Mouse (Mus musculus): ENCODE data around the gene Igflr1. TPM values are rescaled to one million over a fixed set of nuclear protein-coding genes. Genes with fewer than 3 reads are reported as not detected.

Gene Igflr1
- polyA plus RNA-seq, 1 experiment, result 0.66 TPM

DNA sequence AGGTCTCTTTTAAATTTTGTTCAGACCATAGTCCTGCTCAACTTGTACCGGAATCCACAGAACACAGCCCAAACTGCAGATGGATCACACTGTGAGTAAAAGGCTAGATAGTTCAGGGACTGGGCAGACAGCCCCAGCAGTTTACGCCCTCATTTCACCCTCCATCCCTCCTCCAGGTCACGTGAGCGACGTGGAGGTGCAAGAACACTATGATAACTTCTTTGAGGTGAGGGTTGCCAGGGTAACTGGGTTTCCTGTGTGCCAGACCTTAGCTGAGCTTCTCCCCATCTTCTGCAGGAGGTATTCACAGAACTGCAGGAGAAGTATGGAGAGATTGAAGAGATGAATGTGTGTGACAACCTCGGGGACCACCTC, 1.3 kb upstream of the Igflr1 start:
- H3K79me2 ChIP-seq (ENCODE audit: control insufficient read depth, insufficient read depth), result peaks cover 16% of the 10 kb centered on the region
- H3K36me3 ChIP-seq (ENCODE audit: control insufficient read depth, insufficient read depth), result peaks cover 5% of the 10 kb centered on the region
- H3K27me3 ChIP-seq (ENCODE audit: control insufficient read depth, insufficient read depth, insufficient read length), result no peaks in the 10 kb centered on the region
- peak overlapping the region; percentile 81 for H3K4me2 ChIP-seq (ENCODE audit: low read depth)
- peak overlapping the region; percentile 50 for H3ac ChIP-seq (ENCODE audit: control insufficient read depth, insufficient read length)
- TF ChIP-seq E2F4 (IDR thresholded peaks at IDR 0.05; ENCODE audit: insufficient read depth) (no peak), USF1 (IDR thresholded peaks at IDR 0.05; ENCODE audit: low read depth) (no peak), TCF12 (IDR thresholded peaks at IDR 0.05; ENCODE audit: insufficient read depth, poor library complexity, severe bottlenecking) (no peak), TCF3 (IDR thresholded peaks at IDR 0.05; ENCODE audit: insufficient read length, low read depth) (no peak), SRF (IDR thresholded peaks at IDR 0.05; ENCODE audit: control insufficient read depth, insufficient read length, low read depth) (no peak)
- peak overlapping the region; percentile 86 for H3K4me3 ChIP-seq

DNA sequence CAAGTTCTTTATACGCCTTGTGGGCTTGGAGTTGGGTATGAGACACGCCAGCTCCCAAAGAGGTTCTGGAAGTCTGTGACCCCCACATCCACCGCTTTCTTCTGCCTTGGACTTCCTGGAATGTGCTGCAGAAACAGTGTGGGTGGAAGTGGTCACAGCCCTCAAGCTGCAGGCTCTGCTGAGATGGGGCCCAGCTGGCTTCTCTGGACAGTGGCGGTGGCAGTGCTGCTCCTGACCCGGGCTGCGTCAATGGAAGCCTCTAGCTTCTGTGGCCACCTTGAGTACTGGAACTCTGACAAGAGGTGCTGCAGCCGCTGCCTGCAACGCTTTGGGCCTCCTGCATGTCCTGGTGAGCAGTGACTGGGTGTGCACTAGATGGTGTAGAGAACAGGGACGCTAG, 806 bp downstream of the Igflr1 start:
- TF ChIP-seq USF1 (IDR thresholded peaks at IDR 0.05; ENCODE audit: low read depth) (no peak), MYOD1 (IDR thresholded peaks at IDR 0.05; ENCODE audit: control insufficient read depth in 1 of 3, insufficient read length in 2 of 3, low read depth in 2 of 3) (no peak), TCF3 (IDR thresholded peaks at IDR 0.05; ENCODE audit: insufficient read length, low read depth) (no peak), MYOG (IDR thresholded peaks at IDR 0.05; ENCODE audit: control insufficient read depth in 1 of 3, insufficient read depth in 1 of 3, insufficient read length in 2 of 3, low read depth in 2 of 3) (no peak), CEBPB (IDR thresholded peaks at IDR 0.05; ENCODE audit: insufficient read depth, poor library complexity, severe bottlenecking) (no peak), MAX (IDR thresholded peaks at IDR 0.05; ENCODE audit: low read depth) (no peak)
- Histone ChIP-seq H3K27me3 (ENCODE audit: control insufficient read depth, insufficient read depth, insufficient read length) (no peaks in the 10 kb centered on the region), H3ac (ENCODE audit: control insufficient read depth, insufficient read length) (no peak overlapping the region), H3K79me2 (ENCODE audit: control insufficient read depth, insufficient read depth) (peaks cover 16% of the 10 kb centered on the region), H3K36me3 (ENCODE audit: control insufficient read depth, insufficient read depth) (peaks cover 9% of the 10 kb centered on the region), H3K4me2 (ENCODE audit: low read depth) (no peak overlapping the region), H3K4me3 (no peak overlapping the region)

DNA sequence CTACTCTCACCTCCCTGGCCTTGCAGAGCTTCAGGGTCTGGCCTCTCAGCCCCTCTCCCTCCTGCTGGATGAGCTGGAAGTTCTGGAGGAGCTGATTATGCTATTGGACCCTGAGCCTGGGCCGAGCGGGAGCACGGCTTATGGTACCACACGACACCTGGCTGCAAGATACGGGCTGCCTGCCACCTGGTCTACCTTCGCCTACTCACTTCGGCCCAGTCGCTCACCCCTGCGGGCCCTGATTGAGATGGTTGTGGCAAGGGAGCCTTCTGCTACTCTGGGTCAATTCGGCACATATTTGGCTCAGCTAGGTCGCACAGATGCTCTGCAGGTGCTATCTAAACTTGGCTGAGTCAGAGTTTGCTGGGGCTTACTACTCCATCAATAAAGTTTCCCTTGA, 2.3 kb downstream of the Igflr1 start:
- H3K79me2 ChIP-seq (ENCODE audit: control insufficient read depth, insufficient read depth), result peaks cover 2% of the 10 kb centered on the region
- H3K27me3 ChIP-seq (ENCODE audit: control insufficient read depth, insufficient read depth, insufficient read length), result no peaks in the 10 kb centered on the region
- TF ChIP-seq USF1 (IDR thresholded peaks at IDR 0.05; ENCODE audit: low read depth) (no peak), TCF3 (IDR thresholded peaks at IDR 0.05; ENCODE audit: insufficient read length, low read depth) (no peak), POLR2A (IDR thresholded peaks at IDR 0.05; ENCODE audit: insufficient read length, low read depth) (peak; percentile 20), TCF12 (IDR thresholded peaks at IDR 0.05; ENCODE audit: insufficient read depth, poor library complexity, severe bottlenecking) (no peak), REST (IDR thresholded peaks at IDR 0.05; ENCODE audit: insufficient read depth, insufficient read length) (no peak), E2F4 (IDR thresholded peaks at IDR 0.05; ENCODE audit: insufficient read depth) (no peak), MAX (IDR thresholded peaks at IDR 0.05; ENCODE audit: low read depth) (no peak), SRF (IDR thresholded peaks at IDR 0.05; ENCODE audit: control insufficient read depth, insufficient read length, low read depth) (no peak), MYOG (IDR thresholded peaks at IDR 0.05; ENCODE audit: control insufficient read depth in 1 of 3, insufficient read depth in 1 of 3, insufficient read length in 2 of 3, low read depth in 2 of 3) (no peak), MYOD1 (IDR thresholded peaks at IDR 0.05; ENCODE audit: control insufficient read depth in 1 of 3, insufficient read length in 2 of 3, low read depth in 2 of 3) (no peak), POLR2AphosphoS2 (IDR thresholded peaks at IDR 0.05; ENCODE audit: insufficient read length, low read depth) (peak; percentile 76), CEBPB (IDR thresholded peaks at IDR 0.05; ENCODE audit: insufficient read depth, poor library complexity, severe bottlenecking) (no peak)
- H3K4me3 ChIP-seq, result no peak overlapping the region
- H3K4me2 ChIP-seq (ENCODE audit: low read depth), result no peak overlapping the region
- H3K36me3 ChIP-seq (ENCODE audit: control insufficient read depth, insufficient read depth), result peaks cover 17% of the 10 kb centered on the region
- H3ac ChIP-seq (ENCODE audit: control insufficient read depth, insufficient read length), result no peak overlapping the region

DNA sequence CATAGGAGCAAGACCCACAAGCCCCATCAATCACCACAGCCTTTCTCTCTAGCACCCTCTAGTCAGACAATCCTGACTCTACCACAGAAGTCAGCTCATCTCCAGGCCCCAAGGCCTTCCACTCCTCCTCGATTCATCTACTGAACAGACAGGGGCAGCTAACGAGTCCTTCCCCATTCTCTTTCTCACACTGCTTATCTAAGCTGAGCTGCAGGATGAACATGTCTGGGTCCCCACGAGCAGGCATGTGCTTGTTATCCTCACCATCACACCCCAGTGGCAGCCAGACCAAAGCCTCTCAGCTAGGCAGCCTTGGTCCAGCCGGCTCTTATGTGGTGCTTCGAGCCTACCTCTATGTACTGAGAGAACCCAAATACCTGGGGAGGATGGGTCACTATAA, 7.2 kb downstream of the Igflr1 start:
- H3K27me3 ChIP-seq (ENCODE audit: control insufficient read depth, insufficient read depth, insufficient read length), result no peaks in the 10 kb centered on the region
- H3K79me2 ChIP-seq (ENCODE audit: control insufficient read depth, insufficient read depth), result no peaks in the 10 kb centered on the region
- peaks cover 30% of the 10 kb centered on the region for H3K36me3 ChIP-seq (ENCODE audit: control insufficient read depth, insufficient read depth)
- no peak overlapping the region for H3K4me2 ChIP-seq (ENCODE audit: low read depth)
- no peak overlapping the region for H3ac ChIP-seq (ENCODE audit: control insufficient read depth, insufficient read length)
- TF ChIP-seq TCF3 (IDR thresholded peaks at IDR 0.05; ENCODE audit: insufficient read length, low read depth) (no peak), MAX (IDR thresholded peaks at IDR 0.05; ENCODE audit: low read depth) (no peak), USF1 (IDR thresholded peaks at IDR 0.05; ENCODE audit: low read depth) (no peak), SRF (IDR thresholded peaks at IDR 0.05; ENCODE audit: control insufficient read depth, insufficient read length, low read depth) (no peak), TCF12 (IDR thresholded peaks at IDR 0.05; ENCODE audit: insufficient read depth, poor library complexity, severe bottlenecking) (no peak), E2F4 (IDR thresholded peaks at IDR 0.05; ENCODE audit: insufficient read depth) (no peak), CEBPB (IDR thresholded peaks at IDR 0.05; ENCODE audit: insufficient read depth, poor library complexity, severe bottlenecking) (no peak), MYOG (IDR thresholded peaks at IDR 0.05; ENCODE audit: control insufficient read depth in 1 of 3, insufficient read depth in 1 of 3, insufficient read length in 2 of 3, low read depth in 2 of 3) (no peak)
- H3K4me3 ChIP-seq, result no peak overlapping the region

DNA sequence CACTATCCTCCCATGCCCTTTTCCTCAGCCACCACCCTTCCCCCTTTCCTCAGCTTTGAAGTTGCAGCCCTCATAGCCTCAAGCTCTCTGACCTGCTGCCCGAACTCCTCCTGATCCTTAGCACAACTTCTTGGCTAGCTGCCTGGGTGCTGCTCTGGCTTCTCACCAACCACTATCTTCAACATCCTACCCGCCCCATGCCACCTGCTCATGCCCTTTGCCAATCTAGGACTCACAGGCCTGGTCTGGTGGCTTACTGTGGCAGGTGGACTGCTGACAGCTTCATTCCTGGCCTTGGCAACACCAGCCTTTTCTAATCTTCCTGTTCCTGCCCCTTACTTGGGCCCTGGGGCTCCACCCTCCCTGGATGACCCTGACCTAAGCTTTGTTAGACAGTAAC, 7.7 kb downstream of the Igflr1 start:
- H3K4me2 ChIP-seq (ENCODE audit: low read depth), result no peak overlapping the region
- H3K36me3 ChIP-seq (ENCODE audit: control insufficient read depth, insufficient read depth), result peaks cover 32% of the 10 kb centered on the region
- H3ac ChIP-seq (ENCODE audit: control insufficient read depth, insufficient read length), result no peak overlapping the region
- H3K4me3 ChIP-seq, result no peak overlapping the region
- H3K79me2 ChIP-seq (ENCODE audit: control insufficient read depth, insufficient read depth), result no peaks in the 10 kb centered on the region
- H3K27me3 ChIP-seq (ENCODE audit: control insufficient read depth, insufficient read depth, insufficient read length), result no peaks in the 10 kb centered on the region
- TF ChIP-seq MYOD1 (IDR thresholded peaks at IDR 0.05; ENCODE audit: control insufficient read depth in 1 of 3, insufficient read length in 2 of 3, low read depth in 2 of 3) (peak; percentile 68 to 93 (median 87)), REST (IDR thresholded peaks at IDR 0.05; ENCODE audit: insufficient read depth, insufficient read length) (no peak), E2F4 (IDR thresholded peaks at IDR 0.05; ENCODE audit: insufficient read depth) (no peak), MYOG (IDR thresholded peaks at IDR 0.05; ENCODE audit: control insufficient read depth in 1 of 3, insufficient read depth in 1 of 3, insufficient read length in 2 of 3, low read depth in 2 of 3) (peak; percentile 14 to 93 (median 61)), TCF12 (IDR thresholded peaks at IDR 0.05; ENCODE audit: insufficient read depth, poor library complexity, severe bottlenecking) (peak; percentile 30), SRF (IDR thresholded peaks at IDR 0.05; ENCODE audit: control insufficient read depth, insufficient read length, low read depth) (no peak), CEBPB (IDR thresholded peaks at IDR 0.05; ENCODE audit: insufficient read depth, poor library complexity, severe bottlenecking) (no peak), TCF3 (IDR thresholded peaks at IDR 0.05; ENCODE audit: insufficient read length, low read depth) (peak; percentile 36), POLR2AphosphoS2 (IDR thresholded peaks at IDR 0.05; ENCODE audit: insufficient read length, low read depth) (no peak)
